In the genomic region with DNA sequence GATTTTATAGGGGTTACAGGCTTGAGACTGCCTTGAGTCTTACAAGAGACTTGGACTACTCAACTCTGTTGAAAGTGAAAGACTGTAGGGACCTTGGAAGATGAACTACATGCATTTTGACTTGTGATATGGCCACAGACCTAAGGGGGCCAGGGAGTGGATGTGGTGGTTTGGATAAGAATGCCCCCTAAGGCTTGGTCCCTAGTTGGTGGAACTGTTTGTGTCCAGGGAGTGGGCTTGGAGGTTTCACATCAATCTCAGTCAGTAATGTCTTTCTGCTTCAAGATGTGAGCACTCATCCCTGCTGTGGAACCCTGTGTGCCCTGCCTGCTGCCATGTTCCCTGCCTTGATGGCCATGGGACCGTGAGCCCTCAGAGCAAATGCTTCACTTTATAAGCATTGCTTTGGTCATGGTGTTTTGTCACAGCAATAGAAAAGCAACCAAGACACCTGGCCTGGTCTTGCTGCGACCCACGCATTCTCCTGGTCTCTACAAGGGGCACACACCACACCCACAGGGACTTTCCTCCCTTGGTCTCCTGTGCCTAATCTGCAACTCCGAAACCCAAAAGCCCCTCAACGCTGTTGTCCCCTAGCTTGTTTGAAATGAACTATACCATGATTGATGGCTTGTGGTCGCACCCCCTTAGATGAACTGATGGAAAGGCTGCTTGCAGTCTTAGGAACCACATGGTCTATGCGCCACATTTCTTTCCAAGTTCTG, we compare ENCODE assay signal across 30 mouse cellular contexts. TPM values are rescaled to one million over a fixed set of nuclear protein-coding genes. Genes with fewer than 3 reads are reported as not detected.
"Had no signal": no experiment of that assay in that cellular context is flagged by ENCODE, and none has a peak within 500 bp of the region (broad histone marks: within the 10 kb centered on the region; RNA-seq: fewer than 3 reads in every experiment).

No protein-coding gene starts in this region.

- H3K9me3 ChIP-seq: limb, embryonic 10.5 days; limb, embryonic 12.5 days; limb, embryonic 13.5 days; limb, embryonic 15.5 days; liver, embryonic 12.5 days; liver, embryonic 13.5 days; liver, embryonic 15.5 days; lung, embryonic 15.5 days; megakaryocyte, embryonic 14.5 days; midbrain, embryonic 10.5 days; midbrain, embryonic 12.5 days; midbrain, embryonic 13.5 days; midbrain, embryonic 15.5 days; neural tube, embryonic 12.5 days had no signal

- ATAC-seq: liver, embryonic 12.5 days; liver, postnatal 0 days; lung, postnatal 0 days; midbrain, embryonic 13.5 days; midbrain, embryonic 15.5 days; midbrain, embryonic 16.5 days had no signal

- H3K27me3 ChIP-seq: limb, embryonic 12.5 days; limb, embryonic 13.5 days; limb, embryonic 15.5 days; liver, embryonic 12.5 days; liver, embryonic 13.5 days; liver, embryonic 15.5 days; lung, embryonic 15.5 days; megakaryocyte, embryonic 14.5 days; midbrain, embryonic 12.5 days; midbrain, embryonic 13.5 days; midbrain, embryonic 15.5 days; neural tube, embryonic 12.5 days had no signal

- DNase-seq: left cerebral cortex, postnatal 4 days; liver; liver, embryonic 13.5 days; liver, postnatal 0 days; lung, adult 18-20 months; lung, adult 2 months; lung, embryonic 14.5 days; lung, postnatal 10 days; lung, postnatal 14 days; lung, postnatal 36 days; lung, postnatal 4 days had no signal

- H3K4me3 ChIP-seq: limb, embryonic 10.5 days; limb, embryonic 12.5 days; limb, embryonic 13.5 days; limb, embryonic 15.5 days; liver, embryonic 12.5 days; liver, embryonic 13.5 days; liver, embryonic 15.5 days; lung, embryonic 15.5 days; megakaryocyte, embryonic 14.5 days; midbrain, embryonic 10.5 days; midbrain, embryonic 12.5 days; midbrain, embryonic 13.5 days; midbrain, embryonic 15.5 days; myocyte; neural tube, embryonic 12.5 days had no signal

- H3K4me1 ChIP-seq: limb, embryonic 10.5 days; limb, embryonic 12.5 days; limb, embryonic 13.5 days; limb, embryonic 15.5 days; liver, embryonic 12.5 days; liver, embryonic 13.5 days; liver, embryonic 15.5 days; lung, embryonic 15.5 days; midbrain, embryonic 10.5 days; midbrain, embryonic 12.5 days; midbrain, embryonic 13.5 days; midbrain, embryonic 15.5 days; neural tube, embryonic 12.5 days had no signal

- H3K27ac ChIP-seq: limb, embryonic 10.5 days; limb, embryonic 12.5 days; limb, embryonic 13.5 days; limb, embryonic 15.5 days; liver, embryonic 12.5 days; liver, embryonic 13.5 days; liver, embryonic 14.5 days; liver, embryonic 15.5 days; lung, embryonic 15.5 days; macrophage; midbrain, embryonic 10.5 days; midbrain, embryonic 12.5 days; midbrain, embryonic 13.5 days; midbrain, embryonic 15.5 days; neural tube, embryonic 12.5 days had no signal

- H3K4me2 ChIP-seq: limb, embryonic 12.5 days; limb, embryonic 13.5 days; limb, embryonic 15.5 days; liver, embryonic 11.5 days; liver, embryonic 12.5 days; liver, embryonic 13.5 days; liver, embryonic 15.5 days; lung, embryonic 14.5 days; lung, embryonic 15.5 days; midbrain, embryonic 12.5 days; midbrain, embryonic 13.5 days; midbrain, embryonic 15.5 days; neural tube, embryonic 12.5 days had no signal

- H3K9ac ChIP-seq: limb, embryonic 12.5 days; limb, embryonic 13.5 days; limb, embryonic 15.5 days; liver, embryonic 12.5 days; liver, embryonic 13.5 days; liver, embryonic 14.5 days; liver, embryonic 15.5 days; liver, postnatal 0 days; lung, embryonic 14.5 days; lung, embryonic 15.5 days; midbrain, embryonic 12.5 days; midbrain, embryonic 13.5 days; midbrain, embryonic 15.5 days; neural tube, embryonic 12.5 days had no signal

RNA-seq across cellular contexts. Expression of a gene that starts 44.7 kb away (rescaled TPM):
- polyA plus RNA-seq: liver, embryonic 12.5 days; liver, embryonic 13.5 days; macrophage had no signal
